Mouse (Mus musculus) large intestine, adult 2 months (tissue): ENCODE measurements around the gene Tmcc1. TPM values are rescaled to one million over a fixed set of nuclear protein-coding genes. Genes with fewer than 3 reads are reported as not detected.

Source experiments
- DNase-seq: peaks from one replicate; pipeline ENCODE4 v3.0.0-alpha.2; 2012; ENCODE audit warnings: low read depth, low spot score
- WGBS: fragments of 180-500 bp; shearing (Covaris S2); methylation state at CpG from one replicate; pipeline ENCODE4 v1.1.7; 2018; 5-methylcytosine and 5-hydroxymethylcytosine counted together
- polyA plus RNA-seq: library from polyadenylated mRNA; depleted of rRNA; stranded (reverse); fragments of >200 nt; gene quantifications from 2 replicates; pipeline ENCODE4 v1.2.3, GENCODE M21; 2012

Tmcc1 gene
- polyA plus RNA-seq, 1 experiment: 9.7 TPM

- no peak for DNase-seq
- WGBS: 72% methylated on average over 5 of the region's 5 CpGs
Observed at GRCm38 (mm10) chr6:116037281-116037831, 155.9 kb downstream of the Tmcc1 start.

GRCm38 (mm10) chr6:116036555-116036954 is 156.7 kb downstream of the Tmcc1 start:
- whole genome bisulfite sequencing: 79% methylated on average over 2 of the region's 2 CpGs
- no peak for DNase-seq

- DNase-seq: no peak
- WGBS: 91% methylated on average over 5 of the region's 5 CpGs
Observed at GRCm38 (mm10) chr6:116031052-116031451, 162.2 kb downstream of the Tmcc1 start.

GRCm38 (mm10) chr6:116024666-116025065 is 168.6 kb downstream of the Tmcc1 start:
- DNase-seq: no peak
- 93% methylated on average over 4 of the region's 4 CpGs for WGBS

- 87% methylated on average over 9 of the region's 9 CpGs for WGBS
- DNase-seq: no peak
Observed at GRCm38 (mm10) chr6:116021961-116022485, 171.3 kb downstream of the Tmcc1 start.

- 89% methylated on average over 3 of the region's 3 CpGs for WGBS
- DNase-seq: no peak
Observed at GRCm38 (mm10) chr6:116015902-116016301, 177.4 kb downstream of the Tmcc1 start.

GRCm38 (mm10) chr6:116014111-116014510 is 179.2 kb downstream of the Tmcc1 start:
- WGBS: 72% methylated on average over 6 of the region's 6 CpGs
- no peak for DNase-seq

GRCm38 (mm10) chr6:116013687-116014086 is 179.6 kb downstream of the Tmcc1 start:
- 27% methylated on average over 3 of the region's 3 CpGs for WGBS
- no peak for DNase-seq

- WGBS: 5% methylated on average over 6 of the region's 6 CpGs
- peak; percentile 58 for DNase-seq
Observed at GRCm38 (mm10) chr6:116010541-116010940, 182.7 kb downstream of the Tmcc1 start.

GRCm38 (mm10) chr6:116009426-116009825 is 183.9 kb downstream of the Tmcc1 start:
- 41% methylated on average over 12 of the region's 12 CpGs for WGBS
- DNase-seq: peak; percentile 43

GRCm38 (mm10) chr6:116007561-116008173 is 185.6 kb downstream of the Tmcc1 start:
- 25% methylated on average over 9 of the region's 9 CpGs for WGBS
- DNase-seq: no peak

GRCm38 (mm10) chr6:116006731-116007130 is 186.6 kb downstream of the Tmcc1 start:
- WGBS: 30% methylated on average over 9 of the region's 9 CpGs

GRCm38 (mm10) chr6:116005959-116006288 is 187.4 kb downstream of the Tmcc1 start:
- no peak for DNase-seq
- WGBS: 83% methylated on average over 4 of the region's 4 CpGs

More at GRCm38 (mm10) chr6:116006731-116007130, 186.6 kb downstream of the Tmcc1 start:
- DNase-seq: no peak

GRCm38 (mm10) chr6:116005275-116005958 is 187.9 kb downstream of the Tmcc1 start:
- DNase-seq: no peak
- WGBS: 84% methylated on average over 17 of the region's 17 CpGs

- DNase-seq: no peak
- WGBS: 90% methylated on average over 6 of the region's 6 CpGs
Observed at GRCm38 (mm10) chr6:116004716-116005115, 188.6 kb downstream of the Tmcc1 start.

- DNase-seq: no peak
- WGBS: 51% methylated on average over 7 of the region's 7 CpGs
Observed at GRCm38 (mm10) chr6:116004069-116004468, 189.2 kb downstream of the Tmcc1 start.

- 56% methylated on average over 5 of the region's 5 CpGs for WGBS
- DNase-seq: no peak
Observed at GRCm38 (mm10) chr6:116003516-116003915, 189.8 kb downstream of the Tmcc1 start.

- no peak for DNase-seq
- 72% methylated on average over 12 of the region's 12 CpGs for WGBS
Observed at GRCm38 (mm10) chr6:116002311-116003104, 190.8 kb downstream of the Tmcc1 start.

GRCm38 (mm10) chr6:116000851-116001250 is 192.4 kb downstream of the Tmcc1 start:
- DNase-seq: no peak
- 84% methylated on average over 5 of the region's 5 CpGs for WGBS

GRCm38 (mm10) chr6:115999227-115999626 is 194.1 kb downstream of the Tmcc1 start:
- WGBS: 86% methylated on average over 2 of the region's 2 CpGs
- no peak for DNase-seq
